Mouse (Mus musculus) bone marrow, adult 2 months (tissue): ENCODE measurements around the gene Krt12. TPM values are rescaled to one million over a fixed set of nuclear protein-coding genes. Genes with fewer than 3 reads are reported as not detected.

Experiments used
- H3K27ac ChIP-seq: fragments of 200-500 bp; 2 replicates; pipeline ENCODE4 v1.5.1; 2012; ENCODE audit warnings: low read depth, mild to moderate bottlenecking, control low read depth, inconsistent platforms, low read length; ENCODE audit not compliant: control insufficient read depth, poor library complexity, insufficient read depth
- H3K4me1 ChIP-seq: fragments of 200-500 bp; 2 replicates; pipeline ENCODE4 v1.6.1; 2011; ENCODE audit warnings: low read length; ENCODE audit not compliant: control insufficient read depth, insufficient read depth
- H3K4me3 ChIP-seq: fragments of 200-500 bp; replicated peaks from 2 replicates; pipeline ENCODE3; 2011; ENCODE audit warnings: mild to moderate bottlenecking, low read depth, low read length, control low read depth; ENCODE audit not compliant: control insufficient read depth
- CTCF ChIP-seq: fragments of 200-500 bp; IDR thresholded peaks from 2 replicates; pipeline ENCODE4 v1.5.1; 2011; ENCODE audit warnings: low read length, control low read depth; ENCODE audit not compliant: control insufficient read depth, insufficient read depth
- POLR2A ChIP-seq: fragments of 200-500 bp; IDR thresholded peaks from 2 replicates; pipeline ENCODE4 v1.6.1; 2011; ENCODE audit warnings: low read depth, mild to moderate bottlenecking, control low read depth, low read length, borderline replicate concordance; ENCODE audit not compliant: control insufficient read depth
- WGBS: fragments of 180-500 bp; shearing (Covaris S2); methylation state at CpG from one replicate; pipeline ENCODE4 v1.1.7; 2018; 5-methylcytosine and 5-hydroxymethylcytosine counted together
- polyA plus RNA-seq: library from polyadenylated mRNA; stranded (reverse); fragments of >200 nt; gene quantifications from 2 replicates; pipeline ENCODE4 v1.2.4, GENCODE M21; 2011; ENCODE audit warnings: low replicate concordance; ENCODE audit not compliant: missing spikeins, insufficient read depth, insufficient read length

Gene Krt12
- polyA plus RNA-seq, 1 experiment: not detected

GRCm38 (mm10) chr11:99448769-99449168 is 26.7 kb upstream of the Krt12 start:
- Histone ChIP-seq H3K4me1 (no peaks in the 10 kb centered on the region), H3K27ac (no peak overlapping the region), H3K4me3 (no peak overlapping the region)
- TF ChIP-seq POLR2A: no peak
- TF ChIP-seq CTCF: no peak
- 61% methylated on average over 2 of the region's 2 CpGs for WGBS

GRCm38 (mm10) chr11:99441220-99441619 is 19.2 kb upstream of the Krt12 start:
- Histone ChIP-seq H3K27ac (no peak overlapping the region), H3K4me1 (no peaks in the 10 kb centered on the region), H3K4me3 (no peak overlapping the region)
- TF ChIP-seq CTCF: no peak
- TF ChIP-seq POLR2A: no peak
- WGBS: 63% methylated on average over 8 of the region's 8 CpGs

DNA sequence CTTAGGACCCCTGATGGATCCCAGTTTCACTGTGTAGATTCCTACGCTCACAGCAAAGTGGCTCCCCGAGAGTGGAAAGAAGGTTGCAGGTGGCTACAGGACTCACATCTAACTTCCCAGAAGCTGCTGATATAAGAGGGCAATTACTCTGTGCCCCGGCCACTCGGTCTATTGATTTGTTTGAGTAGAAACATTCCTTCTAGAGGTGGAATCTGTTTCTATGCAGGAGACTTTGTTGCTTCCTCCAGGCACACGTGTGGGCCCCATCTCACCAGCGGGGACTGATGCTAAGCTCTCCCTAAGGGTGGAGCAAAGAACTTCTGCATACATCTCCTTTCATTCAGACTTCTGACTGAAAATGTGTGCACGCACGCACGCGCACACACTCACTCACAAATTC is 17.4 kb upstream of the Krt12 start:
- Histone ChIP-seq H3K4me3 (no peak overlapping the region), H3K27ac (no peak overlapping the region), H3K4me1 (no peaks in the 10 kb centered on the region)
- TF ChIP-seq CTCF (no peak), POLR2A (no peak)
- 66% methylated on average over 10 of the region's 10 CpGs for WGBS

- WGBS: 52% methylated on average over 10 of the region's 10 CpGs
- no peaks in the 10 kb centered on the region for H3K4me1 ChIP-seq
- TF ChIP-seq POLR2A (no peak), CTCF (no peak)
- H3K27ac ChIP-seq: no peak within 1 kb of the TSS
- no peak within 1 kb of the TSS for H3K4me3 ChIP-seq
Observed at GRCm38 (mm10) chr11:99437972-99438371, 15.9 kb upstream of the Krt12 start, which contains the start of gene Krt20. Krt20 (minus strand) TSS chr11:99438150.

DNA sequence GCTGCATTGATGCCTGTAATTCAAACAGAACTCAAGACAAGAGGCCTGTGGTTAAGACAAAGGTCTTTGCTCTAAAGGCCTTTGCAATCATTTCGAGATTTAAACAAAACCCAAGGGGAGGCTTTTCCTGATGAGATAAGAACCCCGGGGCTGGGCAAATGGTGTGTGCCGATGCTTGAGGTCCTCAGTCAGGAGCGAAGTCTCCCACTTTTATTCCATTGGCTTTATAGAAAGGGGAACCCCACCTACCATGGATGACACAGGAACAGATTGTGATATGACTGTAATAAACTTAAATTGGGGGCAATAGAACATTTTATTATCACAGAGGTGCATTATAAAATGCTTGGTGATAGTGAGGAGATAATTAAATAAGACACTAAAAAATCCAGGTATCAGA is 14.6 kb upstream of the Krt12 start:
- no peak overlapping the region for H3K27ac ChIP-seq
- H3K4me3 ChIP-seq: no peak overlapping the region
- TF ChIP-seq POLR2A: no peak
- TF ChIP-seq CTCF: no peak
- no peaks in the 10 kb centered on the region for H3K4me1 ChIP-seq
- 52% methylated on average over 4 of the region's 4 CpGs for WGBS

DNA sequence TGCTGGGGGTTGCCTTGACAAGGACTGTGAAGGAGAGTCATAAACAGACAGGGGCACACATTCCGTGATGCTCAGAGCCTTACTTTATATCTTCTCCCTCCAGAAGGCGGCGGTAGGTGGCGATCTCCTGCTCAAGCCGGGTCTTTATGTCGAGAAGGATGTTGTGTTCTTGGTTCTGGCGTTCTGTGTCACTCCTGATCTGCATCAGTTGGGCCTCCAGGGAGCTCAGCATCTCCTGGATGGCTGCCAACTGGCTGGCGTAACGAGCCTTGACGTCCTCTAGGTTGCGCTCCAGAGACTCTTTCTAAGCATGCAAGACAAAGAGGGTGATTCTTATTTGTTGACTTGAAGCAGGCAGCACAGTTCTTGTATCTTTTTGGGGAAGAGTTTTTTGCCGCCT is 8.6 kb upstream of the Krt12 start:
- WGBS: 62% methylated on average over 12 of the region's 12 CpGs
- Histone ChIP-seq H3K4me3 (no peak overlapping the region), H3K4me1 (no peaks in the 10 kb centered on the region), H3K27ac (no peak overlapping the region)
- TF ChIP-seq POLR2A (no peak), CTCF (no peak)

GRCm38 (mm10) chr11:99420586-99420985 is 1.5 kb downstream of the Krt12 start:
- WGBS: 34% methylated on average over 10 of the region's 10 CpGs
- TF ChIP-seq CTCF: no peak
- no peak for TF ChIP-seq POLR2A
- no peaks in the 10 kb centered on the region for H3K4me1 ChIP-seq
- H3K4me3 ChIP-seq: no peak overlapping the region
- H3K27ac ChIP-seq: no peak overlapping the region

- H3K4me3 ChIP-seq: no peak overlapping the region
- TF ChIP-seq CTCF: no peak
- no peak for TF ChIP-seq POLR2A
- WGBS: 64% methylated on average over 16 of the region's 16 CpGs
- no peaks in the 10 kb centered on the region for H3K4me1 ChIP-seq
- no peak overlapping the region for H3K27ac ChIP-seq
Observed at GRCm38 (mm10) chr11:99417819-99418218, 4.2 kb downstream of the Krt12 start.

DNA sequence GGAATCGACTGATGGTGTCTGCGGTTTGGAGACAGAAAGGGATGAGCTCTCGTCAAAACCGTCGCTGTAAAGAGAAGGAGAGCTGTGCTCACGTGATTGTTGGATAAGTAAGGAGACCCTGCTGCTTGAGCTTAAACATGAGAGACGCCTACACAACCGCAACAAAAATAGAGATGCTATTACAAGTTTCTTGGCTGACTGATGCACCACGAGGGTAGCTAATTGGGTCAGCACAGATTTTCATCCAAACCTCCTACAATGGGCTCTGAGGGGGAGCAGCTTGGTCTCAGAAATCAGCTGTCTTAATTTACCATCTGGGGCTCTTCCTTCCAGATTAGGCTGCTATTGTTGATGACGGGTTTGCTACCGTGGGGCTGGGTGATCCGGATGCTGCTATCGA is 5.2 kb downstream of the Krt12 start:
- no peak overlapping the region for H3K4me3 ChIP-seq
- no peak overlapping the region for H3K27ac ChIP-seq
- no peaks in the 10 kb centered on the region for H3K4me1 ChIP-seq
- no peak for TF ChIP-seq CTCF
- no peak for TF ChIP-seq POLR2A
- 81% methylated on average over 13 of the region's 13 CpGs for WGBS
